ENCODE assay signal across 17 mouse cellular contexts in the genomic region with DNA sequence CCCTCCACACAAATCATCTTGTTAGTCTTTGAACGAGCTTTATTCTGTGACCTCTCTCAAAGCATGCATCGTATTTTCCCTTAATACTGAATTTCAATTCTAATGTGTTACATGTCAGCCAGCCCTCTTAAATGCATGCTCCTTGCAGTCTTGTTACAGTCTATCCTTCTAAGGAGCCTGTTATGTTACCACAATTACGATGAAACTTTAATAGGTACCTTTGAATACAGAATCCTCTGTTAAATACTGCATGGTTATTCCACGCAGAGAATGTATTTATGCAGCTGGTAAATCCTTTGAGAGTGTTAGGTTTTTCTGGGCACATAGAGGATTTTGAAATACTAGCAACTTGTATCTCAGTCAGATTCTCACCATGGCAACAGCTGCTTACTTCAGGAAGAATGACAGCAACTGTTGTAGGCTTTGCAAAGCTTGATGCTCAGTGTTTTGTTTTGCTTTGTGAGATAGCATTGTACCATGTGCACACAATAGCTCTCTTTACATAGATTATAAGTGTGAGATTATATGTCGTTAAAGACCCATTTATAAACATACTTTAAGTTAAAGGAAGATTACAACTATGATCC.
DNase-seq lines count a peak whose midpoint lies in the region; ATAC-seq and TF ChIP-seq lines count a peak whose summit lies in the region.
"Had no signal": no experiment of that assay in that cellular context is flagged by ENCODE, and none has a peak within 500 bp of the region (broad histone marks: within the 10 kb centered on the region; RNA-seq: fewer than 3 reads in every experiment).

No protein-coding gene starts in this region.

- no peak overlapping the region for H3K9ac ChIP-seq in hindbrain, embryonic 15.5 days
- H3K9ac ChIP-seq in midbrain, postnatal 0 days (replicated peaks; ENCODE audit: low read length, poor library complexity, severe bottlenecking) = no peak overlapping the region
- H3K9ac ChIP-seq: liver, embryonic 13.5 days had no signal

- 39% methylated on average over 5 of the region's 5 CpGs for WGBS in hindbrain, embryonic 15.5 days
- 13% methylated on average over 5 of the region's 5 CpGs for WGBS in midbrain, postnatal 0 days
- WGBS in kidney, adult 2 months = 79% methylated on average over 5 of the region's 5 CpGs

- TF ChIP-seq POLR2A in kidney, adult 2 months (IDR thresholded peaks at IDR 0.05; ENCODE audit: low read depth, low read length) = no peak

- peak; percentile 61; the same call in 1 of the 2 replicates for ATAC-seq in hindbrain, embryonic 15.5 days (ENCODE audit: low FRiP score, low read depth)
- ATAC-seq in midbrain, postnatal 0 days (ENCODE audit: low FRiP score) = 0 out of 2 replicates have a peak, but pooled peaks have one; percentile 58
- ATAC-seq: activated CD4-positive, CD25-positive, alpha-beta regulatory T cell, adult 4 months; inflammation-experienced regulatory T-cells, adult 6 months; lung, postnatal 0 days had no signal

- intact Hi-C loops in left cerebral cortex, postnatal 25 days (cut with DNase I) = no loop called here

- DNase-seq in embryo, embryonic 10 days (ENCODE audit: low spot score) = peak; percentile 5
- DNase-seq in embryo, embryonic 9.5 days (ENCODE audit: extremely low spot score) = no peak
- DNase-seq in left cerebral cortex, postnatal 25 days (ENCODE audit: low spot score in 2 of 2) = peak; percentile 16 to 26
- DNase-seq in left cerebral cortex, adult 9 months (ENCODE audit: low spot score in 2 of 2) = no peak
- peak; percentile 50 for DNase-seq in midbrain, postnatal 0 days (ENCODE audit: low spot score)
- DNase-seq in kidney, adult 2 months = no peak
- DNase-seq in spleen, postnatal 4 days (ENCODE audit: low spot score in 2 of 2) = no peak
- DNase-seq: cerebellum, adult 11-12 months; liver, embryonic 13.5 days; thymus, postnatal 14 days had no signal

- H3K27ac ChIP-seq in hindbrain, embryonic 15.5 days (replicated peaks) = peak overlapping the region; percentile 42; the same call in 1 of the 2 replicates
- H3K27ac ChIP-seq in midbrain, postnatal 0 days (ENCODE audit: low read depth, low read length) = peak overlapping the region; percentile 57; the same call in 1 of the 2 replicates
- H3K27ac ChIP-seq in kidney, adult 2 months (ENCODE audit: insufficient read depth, low read depth, low read length) = no peak overlapping the region
- H3K27ac ChIP-seq: kidney, postnatal 0 days; liver, embryonic 13.5 days had no signal

- H3K4me3 ChIP-seq in hindbrain, embryonic 15.5 days = no peak overlapping the region
- no peak overlapping the region for H3K4me3 ChIP-seq in midbrain, postnatal 0 days (ENCODE audit: low read depth, low read length)
- H3K4me3 ChIP-seq in kidney, adult 2 months (ENCODE audit: insufficient read depth, low read depth, low read length) = no peak overlapping the region
- H3K4me3 ChIP-seq: liver, embryonic 13.5 days; megakaryocyte, embryonic 14.5 days had no signal

- H3K4me1 ChIP-seq in hindbrain, embryonic 15.5 days (replicated peaks) = peaks cover 6% of the 10 kb centered on the region; the same call in 1 of the 2 replicates
- H3K4me1 ChIP-seq in midbrain, postnatal 0 days (ENCODE audit: insufficient read depth, low read length) = 0 out of 2 replicates have a peak, but pooled peaks cover 4% of the 10 kb centered on the region
- H3K4me1 ChIP-seq in kidney, adult 2 months (ENCODE audit: control insufficient read depth, insufficient read depth, low read length) = no peaks in the 10 kb centered on the region
- H3K4me1 ChIP-seq: liver, embryonic 13.5 days; megakaryocyte, embryonic 14.5 days had no signal

- H3K27me3 ChIP-seq in hindbrain, embryonic 15.5 days = no peaks in the 10 kb centered on the region
- no peaks in the 10 kb centered on the region for H3K27me3 ChIP-seq in midbrain, postnatal 0 days (ENCODE audit: insufficient read depth, low read length)
- H3K27me3 ChIP-seq in kidney, adult 2 months (replicated peaks; ENCODE audit: control insufficient read depth, insufficient read depth, low read length) = no peaks in the 10 kb centered on the region
- H3K27me3 ChIP-seq: CH12.LX; liver, embryonic 13.5 days; megakaryocyte, embryonic 14.5 days had no signal

- no peaks in the 10 kb centered on the region for H3K9me3 ChIP-seq in hindbrain, embryonic 15.5 days
- H3K9me3 ChIP-seq in midbrain, postnatal 0 days (ENCODE audit: low read length) = no peaks in the 10 kb centered on the region
- H3K9me3 ChIP-seq: liver, embryonic 13.5 days; megakaryocyte, embryonic 14.5 days had no signal

- H3K4me2 ChIP-seq in hindbrain, embryonic 15.5 days = no peak overlapping the region
- no peak overlapping the region for H3K4me2 ChIP-seq in midbrain, postnatal 0 days (ENCODE audit: low read depth, low read length, poor library complexity, severe bottlenecking)
- H3K4me2 ChIP-seq: liver, embryonic 13.5 days had no signal

- TF ChIP-seq CTCF in midbrain, postnatal 0 days (IDR thresholded peaks at IDR 0.05) = no peak
- no peak for TF ChIP-seq CTCF in kidney, adult 2 months (conservative IDR thresholded peaks at IDR 0.05; ENCODE audit: insufficient read depth, insufficient read length, low read depth, low read length)

- H3K36me3 ChIP-seq in hindbrain, embryonic 15.5 days = no peaks in the 10 kb centered on the region
- H3K36me3 ChIP-seq in midbrain, postnatal 0 days (ENCODE audit: insufficient read depth, low read length) = no peaks in the 10 kb centered on the region
- no peaks in the 10 kb centered on the region for H3K36me3 ChIP-seq in kidney, adult 2 months (ENCODE audit: control insufficient read depth, insufficient read depth, low read length)
- H3K36me3 ChIP-seq: liver, embryonic 13.5 days had no signal

Comparison
In these comparisons a context has a peak if more than half of its experiments do, and no peak if none do; other contexts are left out.
1. DNase-seq: peak in embryo, embryonic 10 days (single experiment), left cerebral cortex, postnatal 25 days (2 of 2) and midbrain, postnatal 0 days (single experiment); none in embryo, embryonic 9.5 days (single experiment), left cerebral cortex, adult 9 months (0 of 2), kidney, adult 2 months (single experiment) and spleen, postnatal 4 days (0 of 2).